Mouse (Mus musculus) cerebellum, adult 9-10 months (tissue): ENCODE measurements at regions not wholly inside any gene's neighbourhood (a gene's known extent, or its start where the extent isn't known, plus 50 kb on each side); places are given as distances from the start of the nearest gene placed in this dataset.

ENCODE experiments used
- DNase-seq: peaks from one replicate; pipeline ENCODE4 v3.0.0; 2022

- DNase-seq, result no peak
Measured at GRCm38 (mm10) chr10:120547164-120547563, 70.9 kb upstream of the Hmga2 start.

GRCm38 (mm10) chr10:120541618-120542017 is 65.3 kb upstream of the Hmga2 start:
- no peak for DNase-seq

DNA sequence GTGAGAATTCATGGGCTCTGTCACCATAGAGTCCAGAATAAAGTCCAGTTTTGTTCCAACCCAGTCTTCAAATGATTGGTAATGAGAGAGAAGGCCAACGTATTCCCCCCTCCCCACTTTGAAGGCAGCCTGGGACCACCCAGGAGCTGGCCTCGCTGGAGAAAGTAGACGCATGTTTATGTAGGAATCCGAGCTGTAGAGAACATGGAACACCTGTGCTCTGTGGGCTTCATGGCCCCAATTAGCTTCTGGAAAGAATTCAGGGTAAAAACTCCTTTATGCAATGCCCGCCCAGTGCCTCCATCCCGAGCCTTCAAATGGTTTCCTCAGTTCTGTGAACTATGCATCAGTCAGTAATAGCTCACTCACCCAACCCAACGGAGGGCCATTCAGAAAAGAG is 62.3 kb upstream of the Hmga2 start:
- no peak for DNase-seq

GRCm38 (mm10) chr10:120528406-120528805 is 52.1 kb upstream of the Hmga2 start:
- no peak for DNase-seq

DNA sequence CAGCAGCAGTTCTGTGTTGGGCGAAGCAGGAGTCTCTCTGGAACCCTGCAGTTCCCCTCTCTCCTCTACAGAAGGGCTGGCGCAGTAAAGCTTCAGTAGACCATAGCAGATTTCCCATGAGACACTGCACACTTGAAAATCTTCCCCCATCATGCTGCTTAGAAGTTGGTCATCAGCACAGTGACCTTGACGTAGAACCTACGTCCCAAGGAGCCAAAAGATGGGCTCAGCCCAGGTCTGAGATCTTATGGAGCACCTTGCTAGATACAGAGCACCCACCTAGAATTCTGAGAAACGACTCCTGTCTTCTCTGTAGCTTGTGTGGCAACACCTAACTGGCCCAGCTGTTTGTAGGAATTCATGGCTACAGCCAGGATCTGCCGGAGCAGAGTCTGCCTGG is 51.7 kb upstream of the Hmga2 start:
- DNase-seq, result no peak

DNA sequence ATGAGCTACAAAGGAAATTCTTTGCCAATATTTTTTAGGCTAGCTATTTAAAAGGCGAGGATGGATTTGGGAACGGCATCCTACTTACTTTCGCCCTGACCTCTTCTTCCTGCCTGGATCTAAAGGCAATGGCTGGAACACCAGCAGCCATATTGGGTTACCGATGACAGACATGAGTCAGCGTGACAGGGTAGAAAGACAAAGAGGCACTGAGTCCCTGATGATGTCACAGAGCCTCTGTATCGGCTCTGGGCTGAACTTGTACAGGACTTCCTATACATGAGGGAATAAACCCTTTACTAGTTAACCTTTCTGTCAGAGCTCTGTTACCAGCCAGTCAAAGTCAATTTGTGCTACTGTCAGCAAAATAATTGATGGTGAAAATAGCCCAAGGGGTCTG is 50.7 kb upstream of the Hmga2 start:
- DNase-seq, result no peak
